Mouse (Mus musculus) adrenal gland, adult 18-20 months (tissue): ENCODE results near the gene 1500011B03Rik. TPM values are rescaled to one million over a fixed set of nuclear protein-coding genes. Genes with fewer than 3 reads are reported as not detected.
"Not testable (repeated sequence)": the region's sequence is repeated elsewhere in the genome, so short reads cannot be mapped to it uniquely, and the experiment has no call there.

Experiments used
- DNase-seq, 2 experiments: peaks; one replicate each; pipeline ENCODE4 v3.0.0; 2021 to 2022; ENCODE audit warnings: low spot score in 2 of 2
- long read RNA-seq, 2 experiments: library from polyadenylated mRNA; stranded (forward); transcript quantifications; one replicate each; pipeline ENCODE4 v2.0.0; 2021
- total RNA-seq, 2 experiments: library from RNA; stranded (reverse); gene quantifications; 1 replicate in 1 of 2; 2 replicates in 1 of 2; pipeline ENCODE4 v1.2.3; 2021

Gene 1500011B03Rik
- total RNA-seq: 10 to 100 TPM; 27.9 to 38.5 TPM
- long read RNA-seq, experiment 1, partial matches to known transcripts: 0 of 7 reads
- long read RNA-seq, experiment 1, other reads (novel, unspliced or antisense): 2 of 7 reads
- long read RNA-seq, experiment 2, transcript 1500011B03Rik-201 (2 exons, 579 nt): minor isoform, 7 of 20 reads
- long read RNA-seq, experiment 2, transcript 1500011B03Rik-203 (2 exons, 1,333 nt): major isoform, 8 of 20 reads
- long read RNA-seq, experiment 2, partial matches to known transcripts: 1 of 20 reads
- long read RNA-seq, experiment 2, other reads (novel, unspliced or antisense): 0 of 20 reads

GRCm38 (mm10) chr5:114822796-114823688 lies at the start of gene 1500011B03Rik:
Gene 1500011B03Rik, minus strand, starts transcription at chr5:114823468.
- peak; percentile 63 to 72 for DNase-seq

GRCm38 (mm10) chr5:114865279-114865678 lies 42.0 kb upstream of the 1500011B03Rik start:
- DNase-seq: no peak

GRCm38 (mm10) chr5:114864813-114865212 lies 41.5 kb upstream of the 1500011B03Rik start:
- DNase-seq: no peak

- no peak for DNase-seq
Observed at GRCm38 (mm10) chr5:114861730-114862129, 38.5 kb upstream of the 1500011B03Rik start.

DNA sequence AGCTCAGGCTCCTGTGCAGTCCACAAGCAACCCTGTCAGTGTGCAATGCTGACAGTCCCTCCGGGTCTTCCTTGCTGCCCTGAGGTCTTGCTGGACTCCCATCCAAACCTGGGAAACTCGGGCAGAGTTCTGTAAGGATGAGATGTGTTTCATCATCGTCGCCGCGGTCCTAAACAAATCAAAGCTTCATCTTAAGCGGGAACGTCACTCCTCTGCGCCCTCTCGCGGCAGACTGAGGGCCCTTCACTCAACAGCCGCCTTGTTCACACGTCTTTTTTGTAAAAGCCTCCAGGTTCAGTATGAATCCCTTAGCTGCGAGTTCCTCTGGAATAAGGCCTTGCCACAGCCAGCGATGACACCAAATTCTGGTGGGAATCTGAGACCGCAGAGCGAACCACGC lies 36.0 kb upstream of the 1500011B03Rik start:
- DNase-seq: peak; percentile 67 to 68

DNA sequence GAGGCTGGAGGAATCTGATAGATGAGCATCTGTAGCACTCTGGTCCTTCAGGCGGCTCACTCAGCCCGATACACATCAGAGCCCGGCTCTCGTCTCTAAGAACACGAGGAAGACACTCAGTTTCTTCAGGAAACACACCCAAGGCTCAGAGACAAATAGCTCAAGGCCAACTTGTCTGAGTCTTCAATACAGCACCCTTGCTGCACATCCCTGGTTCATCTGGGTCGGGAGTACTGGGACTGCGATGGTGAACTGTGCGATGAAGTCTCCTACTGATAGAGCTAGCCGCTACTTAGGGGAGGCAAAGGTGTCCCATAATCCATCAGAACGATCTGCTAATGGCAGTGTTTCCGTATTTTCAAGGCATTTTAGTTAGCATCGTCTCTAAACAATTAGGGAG lies 35.3 kb upstream of the 1500011B03Rik start, which contains the start of gene Gm9936:
Gene Gm9936 (minus strand): TSS at position 101 of the 400 bp plus-strand sequence.
- no peak for DNase-seq

DNA sequence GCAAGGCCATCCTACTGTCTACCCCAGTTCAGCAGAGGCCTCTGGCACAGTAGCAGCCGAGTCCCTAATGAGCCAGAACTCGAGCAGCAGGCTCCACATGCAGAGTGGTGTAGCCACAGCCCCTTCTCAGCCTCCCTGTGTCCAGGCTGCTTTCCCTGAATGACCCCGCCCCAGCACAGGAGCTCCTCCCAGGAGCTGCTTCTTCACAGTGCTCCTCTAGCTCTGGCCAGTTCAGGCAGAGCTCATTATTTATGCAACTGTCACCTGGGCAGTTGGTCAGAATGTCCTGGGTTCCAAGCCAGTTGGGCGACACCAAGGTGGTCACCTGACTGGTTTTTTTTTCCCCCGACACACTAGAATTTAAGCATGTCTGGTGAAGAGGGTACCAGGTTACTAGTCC lies 30.1 kb upstream of the 1500011B03Rik start, which contains the start of gene 4930519G04Rik:
Gene 4930519G04Rik (plus strand): TSS at position 301 of the 400 bp plus-strand sequence.
- DNase-seq: not testable (repeated sequence)

DNA sequence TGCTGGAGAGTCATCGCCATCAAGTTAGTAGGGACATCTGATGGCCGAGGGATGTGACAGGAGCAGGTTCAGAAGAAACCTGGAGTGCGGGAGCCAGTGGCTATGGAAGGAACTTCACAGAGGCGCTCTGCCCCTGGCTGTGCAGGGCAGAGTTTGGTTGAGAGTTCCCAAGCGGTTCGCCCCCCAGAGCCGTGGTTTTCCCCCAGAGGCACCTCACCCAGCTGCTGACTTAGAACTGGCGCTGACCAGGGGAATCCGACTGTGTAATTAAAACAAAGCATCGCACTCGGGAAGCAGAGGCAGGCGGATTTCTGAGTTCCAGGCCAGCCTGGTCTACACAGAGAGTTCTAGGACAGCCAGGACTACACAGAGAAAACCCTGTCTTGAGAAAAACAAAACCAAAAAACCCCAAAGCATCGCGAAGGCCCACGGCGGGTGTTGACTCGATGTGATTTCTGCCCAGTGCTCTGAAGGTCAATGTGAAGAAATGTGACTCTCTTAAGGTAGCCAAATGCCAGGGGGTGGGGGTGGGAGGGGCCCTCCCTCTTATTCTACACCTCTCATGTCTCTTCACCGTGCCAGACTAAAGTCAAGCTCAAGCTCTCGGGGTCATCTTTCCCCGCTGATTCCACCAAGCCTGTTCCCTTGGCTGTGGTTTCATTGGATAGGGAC lies 28.4 kb upstream of the 1500011B03Rik start:
- no peak for DNase-seq

DNA sequence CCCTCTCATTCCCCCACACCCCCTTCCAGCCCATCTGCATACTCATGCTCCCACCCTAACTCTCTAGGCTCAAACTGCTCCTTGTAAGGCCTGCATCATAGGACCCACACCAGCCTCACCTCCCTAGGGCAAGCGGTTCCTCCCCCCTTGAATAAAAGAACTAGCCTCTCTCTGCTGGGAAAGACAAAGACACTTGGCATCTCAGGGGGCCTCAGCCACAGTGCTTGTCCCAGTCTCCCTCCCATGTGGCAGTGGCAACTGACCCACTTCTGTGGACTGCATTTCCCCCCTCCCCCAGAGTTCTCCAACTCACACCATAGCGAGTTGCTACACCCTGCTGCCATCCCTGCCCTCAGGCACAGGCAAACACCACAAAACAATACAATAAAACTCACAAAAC lies 21.1 kb upstream of the 1500011B03Rik start:
- not testable (repeated sequence) for DNase-seq

- no peak for DNase-seq
Observed at GRCm38 (mm10) chr5:114842674-114843073, 19.4 kb upstream of the 1500011B03Rik start.

DNA sequence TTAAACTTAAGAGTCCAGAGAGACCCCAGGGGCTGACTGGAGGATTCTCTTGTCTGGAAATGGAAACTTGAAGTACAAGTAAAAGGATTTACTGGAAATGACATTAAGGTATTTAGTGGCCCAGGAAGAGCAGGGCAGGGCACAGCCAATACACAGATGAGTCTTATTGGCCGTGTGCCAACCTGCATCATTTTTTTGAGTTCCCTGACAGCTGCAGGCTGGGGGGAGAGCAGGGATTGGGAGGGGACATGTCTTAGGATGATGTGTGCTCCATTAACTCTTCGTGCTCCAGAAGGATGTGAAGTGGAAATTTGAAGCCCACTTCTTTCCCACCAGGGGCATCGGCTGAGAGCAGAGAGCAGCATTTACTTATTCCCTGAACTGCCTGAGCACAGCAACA lies 18.9 kb upstream of the 1500011B03Rik start:
- not testable (repeated sequence) for DNase-seq

GRCm38 (mm10) chr5:114840481-114840880 lies 17.2 kb upstream of the 1500011B03Rik start:
- not testable (repeated sequence) for DNase-seq

DNA sequence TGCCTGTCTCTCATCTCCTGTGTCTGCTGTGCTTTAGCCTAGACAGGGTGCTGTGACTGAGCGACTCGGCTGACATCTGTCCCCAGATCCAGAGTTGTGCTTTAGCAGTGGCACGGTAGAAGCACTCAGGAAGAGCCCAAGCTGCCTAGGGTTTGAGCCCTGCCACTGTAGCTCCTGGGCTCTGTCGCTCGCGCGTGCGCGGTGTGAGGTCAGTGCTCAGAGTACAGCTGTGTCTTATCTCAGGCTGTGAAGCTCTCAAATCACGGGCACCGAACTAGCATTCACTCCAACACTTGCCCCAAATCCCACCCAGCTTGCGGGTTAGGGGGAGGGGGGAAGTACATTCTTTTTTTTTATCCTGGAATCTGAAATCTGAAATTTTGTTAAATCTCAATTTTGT lies 13.6 kb upstream of the 1500011B03Rik start:
- no peak for DNase-seq

- no peak for DNase-seq
Observed at GRCm38 (mm10) chr5:114829740-114830139, 6.5 kb upstream of the 1500011B03Rik start.

DNA sequence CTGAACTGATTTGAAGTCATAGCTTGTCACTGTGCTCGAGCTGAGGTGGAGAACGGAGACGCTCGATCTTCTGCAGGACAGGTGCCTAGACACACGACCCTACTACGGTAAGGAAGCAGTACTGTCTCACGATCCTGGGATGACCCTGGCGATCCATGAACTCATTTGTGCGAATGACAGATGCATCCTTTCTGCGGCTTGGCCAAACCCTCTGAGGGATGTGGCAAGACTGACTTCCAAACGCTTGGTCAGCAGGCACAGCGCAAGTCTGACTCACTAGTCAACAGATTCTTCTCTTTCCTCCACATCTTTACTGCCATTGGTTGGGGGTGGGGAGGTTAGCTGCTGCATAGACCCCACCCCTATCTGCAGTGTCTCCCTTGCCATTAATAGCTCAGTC lies 4.2 kb upstream of the 1500011B03Rik start:
- DNase-seq: no peak

DNA sequence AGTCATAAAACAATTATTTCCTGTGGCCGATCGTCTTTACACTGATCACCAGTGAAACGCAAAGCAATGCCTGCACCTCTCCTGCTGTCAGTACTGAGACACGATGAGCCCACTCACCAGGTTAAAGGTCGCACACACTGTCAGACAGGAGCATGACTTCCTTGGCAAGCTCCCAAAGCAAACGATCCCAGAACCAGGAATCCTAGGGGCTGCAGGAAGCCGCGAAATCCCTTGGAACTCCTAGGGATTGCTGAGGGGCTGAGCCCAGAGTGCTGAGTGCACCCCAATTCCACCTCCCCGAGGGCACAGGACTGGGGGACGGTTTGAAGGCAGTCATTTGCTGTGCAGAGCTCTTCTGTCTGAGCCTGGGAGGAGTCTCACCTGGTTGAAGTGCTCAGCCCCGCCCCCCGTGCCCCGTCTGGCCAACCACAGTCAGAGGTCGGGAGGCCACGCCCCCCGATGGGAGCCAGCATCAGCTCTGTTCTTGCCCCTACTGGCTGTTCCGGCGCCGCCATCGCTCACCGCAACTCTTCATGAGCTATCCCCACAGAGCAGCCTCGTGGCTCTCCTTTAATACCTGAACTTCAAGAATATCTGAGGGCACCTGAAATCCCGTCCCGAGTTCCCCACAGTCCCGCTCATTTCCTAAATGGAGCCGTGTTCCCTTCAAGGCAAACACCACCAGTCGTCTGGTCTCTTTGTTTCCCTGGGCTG lies 2.9 kb upstream of the 1500011B03Rik start:
- DNase-seq: peak in 1 of 2 experiments; percentile 42

GRCm38 (mm10) chr5:114824197-114824596 lies 929 bp upstream of the 1500011B03Rik start:
- peak in 1 of 2 experiments; percentile 20 for DNase-seq

DNA sequence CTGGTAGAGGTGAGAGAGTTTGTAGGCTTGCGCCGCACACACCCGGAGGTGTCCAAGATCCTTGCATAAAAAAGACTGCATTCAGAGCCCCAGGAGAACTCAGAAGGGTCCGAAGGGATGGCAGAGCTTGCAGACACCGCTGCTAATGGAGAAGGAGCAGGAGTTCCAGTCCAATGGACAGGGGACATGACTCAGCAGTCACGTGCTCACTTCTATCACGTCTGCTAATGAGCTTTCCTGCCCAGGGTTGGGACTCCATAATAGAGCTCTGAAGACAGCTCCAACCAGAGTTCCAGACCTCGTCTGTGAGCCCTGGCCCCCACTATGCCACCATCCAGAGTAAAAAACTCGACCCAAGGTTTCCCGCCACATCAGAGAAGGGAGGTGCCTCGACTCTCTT lies 5.1 kb downstream of the 1500011B03Rik start:
- DNase-seq: no peak

DNA sequence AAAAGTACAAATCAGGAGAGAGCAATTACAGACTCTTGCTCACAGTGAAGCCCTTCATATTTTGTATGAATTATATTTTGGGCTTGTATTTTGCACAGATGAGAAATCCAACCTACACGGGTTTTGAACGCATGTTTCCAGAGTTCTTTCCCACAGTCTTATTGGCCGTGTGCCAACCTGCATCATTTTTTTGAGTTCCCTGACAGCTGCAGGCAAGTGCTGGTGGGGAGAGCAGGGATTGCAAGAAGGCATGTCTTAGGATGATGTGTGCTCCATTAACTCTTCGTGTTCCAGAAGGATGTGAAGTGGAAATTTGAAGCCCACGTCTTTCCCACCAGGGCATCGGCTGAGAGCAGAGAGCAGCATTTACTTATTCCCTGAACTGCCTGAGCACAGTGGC lies 6.7 kb downstream of the 1500011B03Rik start:
- DNase-seq: no peak

GRCm38 (mm10) chr5:114813525-114814181 lies 9.6 kb downstream of the 1500011B03Rik start:
- peak; percentile 80 to 82 for DNase-seq
